Comparison of ENCODE assay signal across 15 mouse cellular contexts in the genomic region with DNA sequence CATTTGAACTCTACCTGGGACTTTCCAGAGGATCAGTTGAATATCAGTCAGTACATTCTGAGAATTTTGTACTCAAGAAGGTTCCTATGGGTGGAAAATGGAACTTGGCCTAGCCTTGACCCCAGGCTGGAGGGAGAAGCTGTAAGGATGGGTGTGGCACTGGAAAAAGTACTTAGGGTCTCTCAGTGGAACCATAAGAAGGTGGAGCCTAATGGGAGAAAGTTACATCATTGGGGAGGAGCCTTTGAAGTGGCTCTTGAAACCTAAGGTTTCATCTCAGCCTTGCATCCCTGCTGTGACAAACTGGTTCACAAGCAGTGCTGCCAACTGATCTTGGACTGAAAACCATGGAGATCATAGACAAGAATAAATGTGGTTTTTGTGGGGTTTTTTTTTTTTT.
DNase-seq lines count a peak whose midpoint lies in the region; TF ChIP-seq lines count a peak whose summit lies in the region.
"Had no signal": no experiment of that assay in that cellular context is flagged by ENCODE, and none has a peak within 500 bp of the region (broad histone marks: within the 10 kb centered on the region; RNA-seq: fewer than 3 reads in every experiment).

No protein-coding gene starts in this region.

- H3K27me3 ChIP-seq in kidney, adult 2 months (replicated peaks; ENCODE audit: control insufficient read depth, insufficient read depth, low read length) = no peaks in the 10 kb centered on the region
- H3K27me3 ChIP-seq: CH12.LX; embryonic facial prominence, embryonic 12.5 days had no signal

- H3K27ac ChIP-seq in kidney, adult 2 months (ENCODE audit: insufficient read depth, low read depth, low read length) = no peak overlapping the region
- H3K27ac ChIP-seq: embryonic facial prominence, embryonic 10.5 days; embryonic facial prominence, embryonic 12.5 days; gastrocnemius, adult 2 months had no signal

- no peaks in the 10 kb centered on the region for H3K4me1 ChIP-seq in kidney, adult 2 months (ENCODE audit: control insufficient read depth, insufficient read depth, low read length)
- H3K4me1 ChIP-seq: embryonic facial prominence, embryonic 10.5 days; embryonic facial prominence, embryonic 12.5 days had no signal

- no peak for TF ChIP-seq POLR2A in kidney, adult 2 months (IDR thresholded peaks at IDR 0.05; ENCODE audit: low read depth, low read length)

- no peaks in the 10 kb centered on the region for H3K36me3 ChIP-seq in kidney, adult 2 months (ENCODE audit: control insufficient read depth, insufficient read depth, low read length)
- H3K36me3 ChIP-seq: embryonic facial prominence, embryonic 10.5 days; embryonic facial prominence, embryonic 12.5 days had no signal

- H3K4me3 ChIP-seq in kidney, adult 2 months (ENCODE audit: insufficient read depth, low read depth, low read length) = no peak overlapping the region
- H3K4me3 ChIP-seq: embryonic facial prominence, embryonic 10.5 days; embryonic facial prominence, embryonic 12.5 days; gastrocnemius, adult 2 months had no signal

- peak; percentile 2 for DNase-seq in cerebellum, adult 9-10 months
- no peak for DNase-seq in cerebellum, adult 9-11 months
- peak; percentile 4 to 5 for DNase-seq in cerebellum, postnatal 14 days
- no peak for DNase-seq in cerebellum, adult 8-10 months
- peak; percentile 55 for DNase-seq in ZHBTc4 (ENCODE audit: low read depth, low spot score)
- no peak for DNase-seq in kidney, adult 2 months
- DNase-seq: adrenal gland, adult 2 months; adrenal gland, postnatal 10 days; adrenal gland, postnatal 25 days; B cell, adult 2 months; cerebellum, adult 11-12 months; gastrocnemius, adult 2 months had no signal

- TF ChIP-seq CTCF in kidney, adult 2 months (conservative IDR thresholded peaks at IDR 0.05; ENCODE audit: insufficient read depth, insufficient read length, low read depth, low read length) = no peak

Comparison
In these comparisons a context has a peak if more than half of its experiments do, and no peak if none do; other contexts are left out.
1. DNase-seq: peak in cerebellum, adult 9-10 months (single experiment), cerebellum, postnatal 14 days (2 of 2) and ZHBTc4 (single experiment); none in cerebellum, adult 9-11 months (single experiment), cerebellum, adult 8-10 months (single experiment) and kidney, adult 2 months (single experiment).